Mouse (Mus musculus): Measurements from ENCODE around the gene Myh2.

- TF ChIP-seq CTCF (IDR thresholded peaks at IDR 0.05; ENCODE audit: low read depth, low read length) (no peak), TAL1 (conservative IDR thresholded peaks at IDR 0.05; ENCODE audit: low read depth, low read length) (no peak), GATA1 (IDR thresholded peaks at IDR 0.05; ENCODE audit: borderline replicate concordance, low read length) (no peak), GATA2 (IDR thresholded peaks at IDR 0.05; ENCODE audit: borderline replicate concordance, low read depth, low read length) (no peak)
Measured at GRCm38 (mm10) chr11:67147283-67147921, 23.4 kb upstream of the Myh2 start.
